Mouse (Mus musculus): ENCODE data around the gene Stab2. TPM values are rescaled to one million over a fixed set of nuclear protein-coding genes. Genes with fewer than 3 reads are reported as not detected.

Stab2 gene
- polyA plus RNA-seq, 1 experiment from 2014 or later = 3.8 TPM

DNA sequence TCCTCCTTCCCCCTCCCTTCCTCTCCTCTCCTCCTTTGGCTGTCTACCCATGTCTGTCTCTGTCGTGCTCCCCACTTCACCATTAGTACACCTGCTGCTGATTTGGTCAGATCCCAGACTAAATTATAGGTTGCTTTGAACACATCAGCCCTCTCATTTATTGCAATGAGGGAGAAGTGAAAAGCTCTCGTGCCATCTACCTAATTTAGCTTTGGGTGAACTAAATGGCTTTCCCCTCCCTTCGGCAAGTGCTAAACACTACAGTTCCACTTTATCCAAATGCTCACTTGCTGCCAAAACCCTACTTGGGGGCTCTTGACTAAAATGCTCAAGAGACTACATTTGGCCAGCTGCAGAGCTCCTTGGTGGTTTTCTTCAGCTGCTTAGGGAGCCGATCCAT is 171.0 kb downstream of the Stab2 start:
- ATAC-seq (ENCODE audit: low FRiP score, low TSS enrichment) = no peak
- Histone ChIP-seq H3K4me2 (replicated peaks; ENCODE audit: low read depth, low read length) (no peak overlapping the region), H3K9ac (ENCODE audit: low read depth, low read length) (no peak overlapping the region), H3K4me3 (ENCODE audit: low read length) (no peak overlapping the region), H3K27me3 (ENCODE audit: control insufficient read depth, insufficient read depth, low read length) (no peaks in the 10 kb centered on the region), H3K9me3 (ENCODE audit: control insufficient read depth, low read length) (no peaks in the 10 kb centered on the region), H3K27ac (ENCODE audit: low read depth, low read length) (no peak overlapping the region), H3K36me3 (ENCODE audit: control insufficient read depth, insufficient read depth, low read length) (no peaks in the 10 kb centered on the region), H3K4me1 (ENCODE audit: control insufficient read depth, insufficient read depth, low read length) (no peaks in the 10 kb centered on the region)
- WGBS = 79% methylated on average over 4 of the region's 4 CpGs

DNA sequence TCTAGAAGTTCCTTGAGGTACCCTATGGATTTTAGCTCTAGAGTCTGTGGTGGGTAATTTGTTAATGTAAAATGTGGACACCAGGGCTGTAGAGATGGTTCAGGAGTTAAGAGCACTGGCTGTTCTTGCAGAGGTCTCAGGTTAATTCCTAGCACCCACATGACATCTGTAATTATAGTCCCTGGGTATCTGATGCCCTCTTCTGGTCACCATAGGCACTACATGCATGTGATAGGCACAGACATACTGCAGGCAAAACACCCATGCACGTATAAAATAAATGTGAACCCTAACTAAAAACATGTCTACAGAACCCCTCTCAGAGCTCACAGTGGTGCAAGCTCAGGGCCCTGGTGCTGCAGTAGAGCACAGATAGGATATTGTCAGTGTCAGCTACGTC is 178.3 kb downstream of the Stab2 start:
- WGBS = 96% methylated on average over 2 of the region's 2 CpGs
- H3K36me3 ChIP-seq (ENCODE audit: control insufficient read depth, insufficient read depth, low read length) = 0 out of 2 replicates have a peak, but pooled peaks cover 3% of the 10 kb centered on the region
- H3K9ac ChIP-seq (ENCODE audit: low read depth, low read length) = no peak overlapping the region
- H3K4me3 ChIP-seq (ENCODE audit: low read length) = no peak overlapping the region
- no peak for ATAC-seq (ENCODE audit: low FRiP score, low TSS enrichment)
- H3K4me1 ChIP-seq (ENCODE audit: control insufficient read depth, insufficient read depth, low read length) = peaks cover 7% of the 10 kb centered on the region; the same call in 1 of the 2 replicates
- no peaks in the 10 kb centered on the region for H3K9me3 ChIP-seq (ENCODE audit: control insufficient read depth, low read length)
- H3K27ac ChIP-seq (ENCODE audit: low read depth, low read length) = no peak overlapping the region
- H3K4me2 ChIP-seq (replicated peaks; ENCODE audit: low read depth, low read length) = no peak overlapping the region
- H3K27me3 ChIP-seq (ENCODE audit: control insufficient read depth, insufficient read depth, low read length) = no peaks in the 10 kb centered on the region

- no peak for ATAC-seq (ENCODE audit: low FRiP score, low TSS enrichment)
- H3K9ac ChIP-seq (ENCODE audit: low read depth, low read length) = no peak overlapping the region
- WGBS = 76% methylated on average over 15 of the region's 15 CpGs
Observed at GRCm38 (mm10) chr10:86828221-86829135, 179.3 kb downstream of the Stab2 start.

DNA sequence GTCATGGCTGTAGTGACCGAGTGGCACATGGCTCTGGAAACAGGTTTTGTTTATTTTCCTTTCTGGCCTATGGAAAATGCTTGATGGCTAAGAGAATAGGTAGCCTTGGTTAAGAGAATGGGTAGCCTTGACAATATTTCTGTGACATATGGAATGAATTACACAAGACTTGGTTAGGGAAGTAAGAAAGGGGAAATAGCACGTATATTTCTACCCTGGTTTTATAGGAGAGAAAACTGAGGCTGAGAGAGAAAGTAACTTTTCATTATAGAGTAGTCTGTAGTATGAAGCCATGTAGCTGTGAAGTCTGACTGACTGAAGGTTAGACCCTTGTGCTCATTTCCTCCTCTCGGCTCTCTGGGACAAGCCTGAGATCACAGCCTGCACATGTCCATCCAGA is 180.9 kb downstream of the Stab2 start:
- peaks cover 7% of the 10 kb centered on the region; the same call in 1 of the 2 replicates for H3K4me1 ChIP-seq (ENCODE audit: control insufficient read depth, insufficient read depth, low read length)
- no peak overlapping the region for H3K9ac ChIP-seq (ENCODE audit: low read depth, low read length)
- ATAC-seq (ENCODE audit: low FRiP score, low TSS enrichment) = no peak
- 0 out of 2 replicates have a peak, but pooled peaks cover 3% of the 10 kb centered on the region for H3K36me3 ChIP-seq (ENCODE audit: control insufficient read depth, insufficient read depth, low read length)
- H3K4me3 ChIP-seq (ENCODE audit: low read length) = no peak overlapping the region
- H3K9me3 ChIP-seq (ENCODE audit: control insufficient read depth, low read length) = no peaks in the 10 kb centered on the region
- no peak overlapping the region for H3K27ac ChIP-seq (ENCODE audit: low read depth, low read length)
- no peak overlapping the region for H3K4me2 ChIP-seq (replicated peaks; ENCODE audit: low read depth, low read length)
- no peaks in the 10 kb centered on the region for H3K27me3 ChIP-seq (ENCODE audit: control insufficient read depth, insufficient read depth, low read length)
- 73% methylated on average over 3 of the region's 3 CpGs for WGBS

More at GRCm38 (mm10) chr10:86828221-86829135, 179.3 kb downstream of the Stab2 start:
- Histone ChIP-seq H3K4me3 (ENCODE audit: low read length) (no peak overlapping the region), H3K4me2 (replicated peaks; ENCODE audit: low read depth, low read length) (no peak overlapping the region), H3K36me3 (ENCODE audit: control insufficient read depth, insufficient read depth, low read length) (0 out of 2 replicates have a peak, but pooled peaks cover 3% of the 10 kb centered on the region), H3K9me3 (ENCODE audit: control insufficient read depth, low read length) (no peaks in the 10 kb centered on the region), H3K27ac (ENCODE audit: low read depth, low read length) (no peak overlapping the region), H3K27me3 (ENCODE audit: control insufficient read depth, insufficient read depth, low read length) (no peaks in the 10 kb centered on the region), H3K4me1 (ENCODE audit: control insufficient read depth, insufficient read depth, low read length) (peaks cover 7% of the 10 kb centered on the region; the same call in 1 of the 2 replicates)

GRCm38 (mm10) chr10:86825871-86826522 is 181.8 kb downstream of the Stab2 start:
- no peak overlapping the region for H3K4me3 ChIP-seq (ENCODE audit: low read length)
- no peaks in the 10 kb centered on the region for H3K9me3 ChIP-seq (ENCODE audit: control insufficient read depth, low read length)
- H3K27ac ChIP-seq (ENCODE audit: low read depth, low read length) = no peak overlapping the region
- H3K4me2 ChIP-seq (replicated peaks; ENCODE audit: low read depth, low read length) = no peak overlapping the region
- peaks cover 7% of the 10 kb centered on the region; the same call in 1 of the 2 replicates for H3K4me1 ChIP-seq (ENCODE audit: control insufficient read depth, insufficient read depth, low read length)
- 84% methylated on average over 10 of the region's 10 CpGs for WGBS
- H3K27me3 ChIP-seq (ENCODE audit: control insufficient read depth, insufficient read depth, low read length) = no peaks in the 10 kb centered on the region
- ATAC-seq (ENCODE audit: low FRiP score, low TSS enrichment) = no peak
- no peak overlapping the region for H3K9ac ChIP-seq (ENCODE audit: low read depth, low read length)
- H3K36me3 ChIP-seq (ENCODE audit: control insufficient read depth, insufficient read depth, low read length) = 0 out of 2 replicates have a peak, but pooled peaks cover under 1% of the 10 kb centered on the region

GRCm38 (mm10) chr10:86824871-86825270 is 183.0 kb downstream of the Stab2 start:
- H3K4me1 ChIP-seq (ENCODE audit: control insufficient read depth, insufficient read depth, low read length) = peaks cover 7% of the 10 kb centered on the region; the same call in 1 of the 2 replicates

DNA sequence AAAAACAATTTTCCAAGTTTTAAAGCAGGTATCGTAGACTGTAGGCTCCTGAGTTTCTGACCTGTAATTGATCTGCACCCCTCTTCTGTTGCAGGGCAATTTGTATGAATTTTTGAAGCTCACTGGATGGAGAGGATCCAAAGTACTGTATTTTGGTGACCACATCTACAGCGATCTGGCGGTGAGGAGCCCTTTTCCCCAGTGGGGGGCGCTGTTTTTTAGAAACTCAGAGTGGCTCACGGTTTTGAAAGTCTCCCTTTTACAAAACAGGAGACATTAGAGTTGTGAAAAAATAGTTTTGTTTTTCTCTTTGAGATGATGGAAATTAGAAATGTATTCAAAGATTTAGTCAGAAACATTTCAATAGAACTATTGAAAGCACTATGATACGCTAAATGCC is 183.7 kb downstream of the Stab2 start:
- Histone ChIP-seq H3K4me1 (ENCODE audit: control insufficient read depth, insufficient read depth, low read length) (peaks cover 11% of the 10 kb centered on the region; the same call in 1 of the 2 replicates), H3K9me3 (ENCODE audit: control insufficient read depth, low read length) (no peaks in the 10 kb centered on the region), H3K27ac (ENCODE audit: low read depth, low read length) (no peak overlapping the region), H3K36me3 (ENCODE audit: control insufficient read depth, insufficient read depth, low read length) (peaks cover 6% of the 10 kb centered on the region; the same call in 1 of the 2 replicates), H3K9ac (ENCODE audit: low read depth, low read length) (no peak overlapping the region), H3K4me2 (replicated peaks; ENCODE audit: low read depth, low read length) (no peak overlapping the region), H3K27me3 (ENCODE audit: control insufficient read depth, insufficient read depth, low read length) (no peaks in the 10 kb centered on the region), H3K4me3 (ENCODE audit: low read length) (no peak overlapping the region)
- ATAC-seq (ENCODE audit: low FRiP score, low TSS enrichment) = no peak
- 88% methylated on average over 6 of the region's 6 CpGs for WGBS

More at GRCm38 (mm10) chr10:86824871-86825270, 183.0 kb downstream of the Stab2 start:
- Histone ChIP-seq H3K4me3 (ENCODE audit: low read length) (no peak overlapping the region), H3K27ac (ENCODE audit: low read depth, low read length) (no peak overlapping the region), H3K9ac (ENCODE audit: low read depth, low read length) (no peak overlapping the region), H3K36me3 (ENCODE audit: control insufficient read depth, insufficient read depth, low read length) (peaks cover 6% of the 10 kb centered on the region; the same call in 1 of the 2 replicates), H3K27me3 (ENCODE audit: control insufficient read depth, insufficient read depth, low read length) (no peaks in the 10 kb centered on the region), H3K4me2 (replicated peaks; ENCODE audit: low read depth, low read length) (no peak overlapping the region), H3K9me3 (ENCODE audit: control insufficient read depth, low read length) (no peaks in the 10 kb centered on the region)
- 46% methylated on average over 14 of the region's 14 CpGs for WGBS
- ATAC-seq (ENCODE audit: low FRiP score, low TSS enrichment) = peak; percentile 87

DNA sequence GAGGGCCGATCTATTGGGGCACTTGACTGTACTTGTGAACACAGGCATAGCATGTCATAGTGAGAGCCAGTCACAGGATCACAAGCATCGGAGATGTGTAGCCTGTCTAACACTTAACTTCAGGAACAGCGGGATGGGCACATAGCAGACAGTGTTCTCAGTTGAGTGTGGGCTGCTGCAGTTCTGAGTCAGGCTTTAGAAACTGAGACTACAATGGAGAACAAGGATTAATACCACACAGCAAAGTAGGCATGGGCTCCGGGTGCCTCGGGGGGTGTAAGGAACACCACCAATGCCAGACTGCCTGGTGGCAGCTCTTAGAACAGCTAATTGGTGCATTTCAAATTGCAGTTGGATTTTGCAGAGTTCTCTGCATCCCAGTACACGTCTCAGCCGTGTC is 186.8 kb downstream of the Stab2 start:
- H3K36me3 ChIP-seq (ENCODE audit: control insufficient read depth, insufficient read depth, low read length) = peaks cover 6% of the 10 kb centered on the region; the same call in 1 of the 2 replicates
- peaks cover 17% of the 10 kb centered on the region for H3K4me1 ChIP-seq (ENCODE audit: control insufficient read depth, insufficient read depth, low read length)
- no peak for ATAC-seq (ENCODE audit: low FRiP score, low TSS enrichment)
- WGBS = 94% methylated on average over 7 of the region's 7 CpGs
- H3K4me3 ChIP-seq (ENCODE audit: low read length) = no peak overlapping the region
- no peak overlapping the region for H3K9ac ChIP-seq (ENCODE audit: low read depth, low read length)
- H3K9me3 ChIP-seq (ENCODE audit: control insufficient read depth, low read length) = no peaks in the 10 kb centered on the region
- no peaks in the 10 kb centered on the region for H3K27me3 ChIP-seq (ENCODE audit: control insufficient read depth, insufficient read depth, low read length)
- H3K4me2 ChIP-seq (replicated peaks; ENCODE audit: low read depth, low read length) = no peak overlapping the region
- no peak overlapping the region for H3K27ac ChIP-seq (ENCODE audit: low read depth, low read length)

Data from kidney, embryonic 14.5 days (tissue).